Mouse (Mus musculus) stomach, embryonic 14.5 days (tissue): ENCODE data around the gene Ccn6. TPM values are rescaled to one million over a fixed set of nuclear protein-coding genes. Genes with fewer than 3 reads are reported as not detected.

Source experiments
- ATAC-seq: fragments of 200-750 bp; cut with Nextera tagmentation; 2 replicates; pipeline ENCODE4 v1.8.0; 2017; ENCODE audit warnings: low read depth, moderate TSS enrichment; ENCODE audit not compliant: insufficient number of reproducible peaks, insufficient read depth, low FRiP score
- H3K27ac ChIP-seq: fragments of 300-500 bp; sonication (generic); 2 replicates; pipeline ENCODE4 v1.5.1; 2014; ENCODE audit warnings: mild to moderate bottlenecking, low read length, moderate library complexity, mixed read lengths
- H3K27me3 ChIP-seq: fragments of 300-500 bp; sonication (generic); 2 replicates; pipeline ENCODE4 v1.6.1; 2014; ENCODE audit warnings: low read length, control low read depth, mixed read lengths; ENCODE audit not compliant: control insufficient read depth, insufficient read depth
- H3K36me3 ChIP-seq: fragments of 300-500 bp; sonication (generic); 2 replicates; pipeline ENCODE4 v1.6.1; 2014; ENCODE audit warnings: mild to moderate bottlenecking, control low read depth, low read length, moderate library complexity, mixed read lengths; ENCODE audit not compliant: control insufficient read depth, insufficient read depth
- H3K4me1 ChIP-seq: fragments of 300-500 bp; sonication (generic); 2 replicates; pipeline ENCODE4 v1.6.1; 2014; ENCODE audit warnings: low read length, control low read depth, mixed read lengths; ENCODE audit not compliant: control insufficient read depth, insufficient read depth
- H3K4me2 ChIP-seq: fragments of 300-500 bp; sonication (generic); replicated peaks from 2 replicates; pipeline ENCODE4 v1.6.1; 2014; ENCODE audit warnings: low read depth, low read length, control low read depth
- H3K4me3 ChIP-seq: fragments of 300-500 bp; sonication (generic); 2 replicates; pipeline ENCODE4 v1.5.1; 2014; ENCODE audit warnings: low read depth, low read length, control low read depth
- H3K9ac ChIP-seq: fragments of 300-500 bp; sonication (generic); replicated peaks from 2 replicates; pipeline ENCODE4 v1.6.1; 2014; ENCODE audit warnings: low read depth, mild to moderate bottlenecking, control low read depth, low read length, moderate library complexity, mixed read lengths
- H3K9me3 ChIP-seq: fragments of 300-500 bp; sonication (generic); 2 replicates; pipeline ENCODE4 v1.6.1; 2016; ENCODE audit warnings: low read depth, low read length, control low read depth; ENCODE audit not compliant: control insufficient read depth
- WGBS: fragments of 180-500 bp; shearing (Covaris S2); extraction: QIAGEN DNeasy Blood & Tissue Kit; methylation state at CpG from one replicate; pipeline ENCODE4 v1.1.7; 2014; 5-methylcytosine and 5-hydroxymethylcytosine counted together
- polyA plus RNA-seq: library from polyadenylated mRNA; unstranded; fragments of >200 nt; fragmentation: Nextera tagmentation; extraction: Ambion mirVana; gene quantifications from 2 replicates; pipeline ENCODE4 v1.2.1, GENCODE M21; 2014

Ccn6 gene
- polyA plus RNA-seq, 1 experiment from 2014 or later: 0.46 TPM

- H3K9ac ChIP-seq: no peak overlapping the region
- no peak for ATAC-seq
- 57% methylated on average over 4 of the region's 4 CpGs for WGBS
- H3K4me2 ChIP-seq: no peak overlapping the region
- no peaks in the 10 kb centered on the region; the same call in 1 of the 2 replicates for H3K36me3 ChIP-seq
- H3K9me3 ChIP-seq: no peaks in the 10 kb centered on the region
- no peak overlapping the region for H3K4me3 ChIP-seq
- no peaks in the 10 kb centered on the region for H3K4me1 ChIP-seq
- no peak overlapping the region for H3K27ac ChIP-seq
- H3K27me3 ChIP-seq: no peaks in the 10 kb centered on the region
Measured at GRCm38 (mm10) chr10:39109489-39109874, 54.1 kb downstream of the Ccn6 start.

DNA sequence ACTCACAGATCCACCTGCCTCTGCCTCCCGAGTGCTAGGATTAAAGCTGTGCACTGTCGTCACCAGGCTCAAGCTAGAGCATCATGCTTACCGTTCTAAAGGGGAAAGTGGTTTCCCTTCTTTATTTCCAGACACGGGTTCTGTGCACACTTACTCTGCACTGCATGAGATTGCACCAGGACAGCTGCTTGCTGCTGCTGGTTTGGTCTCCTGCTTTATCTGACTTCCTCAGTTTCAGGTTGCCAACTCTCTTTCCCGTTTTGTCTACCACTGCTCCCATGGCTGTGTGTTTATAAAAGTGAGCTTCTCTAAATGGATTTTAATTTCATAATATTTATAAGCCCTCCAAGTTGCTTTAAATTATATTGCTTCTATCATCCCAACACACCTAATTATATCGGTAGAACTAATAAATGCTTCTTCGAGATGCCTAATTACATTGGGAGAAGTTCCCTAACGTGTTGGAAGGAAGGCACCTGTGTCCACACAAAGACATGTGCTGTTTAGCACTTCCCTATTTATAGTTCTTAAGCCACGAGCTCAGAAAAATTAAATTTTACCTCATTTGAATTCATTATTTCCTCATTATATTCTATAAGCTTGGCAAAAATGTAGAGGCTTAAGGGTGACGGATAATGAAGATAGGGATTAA, 54.6 kb downstream of the Ccn6 start:
- H3K36me3 ChIP-seq: no peaks in the 10 kb centered on the region; the same call in 1 of the 2 replicates
- 58% methylated on average over 10 of the region's 10 CpGs for WGBS
- no peak overlapping the region for H3K4me2 ChIP-seq

DNA sequence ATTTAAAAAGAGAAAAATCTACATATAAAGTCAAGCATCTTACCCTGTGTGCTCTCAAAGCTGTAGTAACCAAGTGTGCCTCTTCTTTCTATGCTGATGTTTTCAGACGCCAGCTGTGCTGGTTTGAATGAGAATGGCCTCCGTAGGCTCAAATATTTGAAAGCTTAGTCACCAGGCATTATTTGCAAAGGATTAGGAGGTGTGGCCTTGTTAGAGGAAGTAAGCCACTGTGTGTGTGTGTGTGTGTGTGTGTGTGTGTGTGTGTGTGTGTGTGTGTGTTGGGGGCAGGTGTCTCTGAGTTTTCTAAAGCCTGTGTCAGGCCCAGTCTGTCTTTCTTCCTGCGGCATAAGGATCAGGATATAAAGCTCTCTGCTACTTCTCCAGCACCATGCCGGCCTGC, 56.7 kb downstream of the Ccn6 start:
- Histone ChIP-seq H3K27me3 (no peaks in the 10 kb centered on the region), H3K27ac (no peak overlapping the region), H3K4me2 (no peak overlapping the region), H3K9me3 (no peaks in the 10 kb centered on the region), H3K36me3 (no peaks in the 10 kb centered on the region; the same call in 1 of the 2 replicates), H3K9ac (no peak overlapping the region), H3K4me1 (no peaks in the 10 kb centered on the region), H3K4me3 (no peak overlapping the region)
- 41% methylated on average over 4 of the region's 4 CpGs for WGBS
- 0 out of 2 replicates have a peak, but pooled peaks have one; percentile 28 for ATAC-seq

More for the DNA sequence above, 54.6 kb downstream of the Ccn6 start:
- Histone ChIP-seq H3K4me3 (no peak overlapping the region), H3K27ac (no peak overlapping the region), H3K27me3 (no peaks in the 10 kb centered on the region), H3K4me1 (no peaks in the 10 kb centered on the region), H3K9ac (no peak overlapping the region), H3K9me3 (no peaks in the 10 kb centered on the region)
- ATAC-seq: no peak

DNA sequence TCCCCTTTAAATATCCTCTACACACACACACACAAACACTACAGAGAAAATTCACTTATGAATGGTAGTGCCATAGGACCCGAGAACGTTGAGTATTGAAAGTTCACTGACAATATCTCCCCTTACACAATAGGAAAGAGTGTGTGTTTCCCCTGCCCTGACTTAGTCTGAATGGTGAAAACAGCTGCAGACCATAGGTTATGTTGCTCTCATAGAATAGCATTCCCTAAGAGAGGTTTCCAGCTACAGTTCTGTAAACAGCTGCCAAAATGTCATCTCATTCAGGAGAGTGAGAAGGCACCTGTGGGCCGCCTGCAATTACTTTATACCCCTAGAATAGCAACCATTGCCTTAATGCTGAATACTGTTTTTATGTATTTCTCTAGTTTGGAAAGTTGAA, 57.2 kb downstream of the Ccn6 start:
- Histone ChIP-seq H3K27me3 (no peaks in the 10 kb centered on the region), H3K36me3 (no peaks in the 10 kb centered on the region; the same call in 1 of the 2 replicates), H3K9ac (no peak overlapping the region), H3K4me3 (no peak overlapping the region), H3K27ac (no peak overlapping the region), H3K9me3 (no peaks in the 10 kb centered on the region), H3K4me2 (no peak overlapping the region), H3K4me1 (no peaks in the 10 kb centered on the region)
- 47% methylated on average over 3 of the region's 3 CpGs for WGBS
- no peak for ATAC-seq

DNA sequence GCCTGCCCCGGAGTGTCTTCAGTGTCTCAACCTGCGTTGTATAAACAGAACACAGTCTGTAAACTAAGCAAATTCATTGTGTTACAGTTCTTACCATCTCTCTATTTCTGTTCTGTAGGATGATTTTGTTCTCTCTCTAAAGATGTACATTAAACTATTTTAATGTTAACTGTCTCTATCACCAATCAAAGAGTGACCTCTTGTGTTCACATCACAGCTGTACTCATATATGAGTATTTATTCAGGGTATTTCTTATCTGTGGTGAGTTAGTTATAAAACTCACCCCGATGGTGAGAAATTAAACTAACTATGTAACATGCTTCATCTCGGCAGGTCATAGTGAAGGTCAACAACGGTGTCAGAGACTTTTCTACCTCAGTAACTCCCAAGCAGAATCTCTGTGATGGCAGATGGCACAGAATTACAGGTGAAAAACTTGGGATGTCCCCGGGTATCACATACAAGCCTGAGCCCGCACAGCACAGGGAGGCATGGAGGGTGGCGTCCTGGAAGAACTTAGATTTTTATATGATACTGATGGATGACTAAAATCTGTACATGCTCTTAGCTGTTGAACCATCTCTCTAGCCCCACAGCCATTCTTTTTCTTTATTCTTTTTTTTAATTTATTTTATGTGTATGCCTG, 58.7 kb downstream of the Ccn6 start:
- 88% methylated on average over 8 of the region's 8 CpGs for WGBS
- Histone ChIP-seq H3K4me3 (no peak overlapping the region), H3K9ac (no peak overlapping the region), H3K27ac (no peak overlapping the region), H3K9me3 (no peaks in the 10 kb centered on the region), H3K36me3 (no peaks in the 10 kb centered on the region; the same call in 1 of the 2 replicates), H3K4me1 (no peaks in the 10 kb centered on the region), H3K27me3 (no peaks in the 10 kb centered on the region), H3K4me2 (no peak overlapping the region)
- ATAC-seq: no peak

Other genes with a start within 250 kb of the Ccn6 start
- gene Lama4, start 198.3 kb downstream of the Ccn6 start, polyA plus RNA-seq: 68.9 and 72.8 TPM in 2 replicates
- 11.5 and 13.8 TPM in 2 replicates for gene Fam229b, start 29.9 kb downstream of the Ccn6 start, polyA plus RNA-seq
- gene Tube1, start 29.8 kb downstream of the Ccn6 start, polyA plus RNA-seq: 22.3 and 25.9 TPM in 2 replicates
- gene Fyn, start 205.1 kb upstream of the Ccn6 start, polyA plus RNA-seq: 32.3 and 36.5 TPM in 2 replicates